In genomic region chr4:119460296-119460695, GRCm38 (mm10) we compare ENCODE assay signal across 8 mouse cellular contexts. TPM values are rescaled to one million over a fixed set of nuclear protein-coding genes. Genes with fewer than 3 reads are reported as not detected.
DNase-seq lines count a peak whose midpoint lies in the region; ATAC-seq and TF ChIP-seq lines count a peak whose summit lies in the region.

No protein-coding gene starts in this region.

- no peak overlapping the region for H3K4me2 ChIP-seq in heart, embryonic 14.5 days (ENCODE audit: low read length)
- no peak overlapping the region for H3K4me2 ChIP-seq in limb, embryonic 13.5 days (replicated peaks)
- no peak overlapping the region for H3K4me2 ChIP-seq in stomach, postnatal 0 days (replicated peaks; ENCODE audit: low read depth)

- peaks cover 0 to 5% of the 10 kb centered on the region in 2 experiments; a peak in 1 of 4 replicates for H3K4me1 ChIP-seq in ES-E14 (ENCODE audit: control insufficient read depth in 2 of 2, insufficient read depth in 2 of 2, low read length in 2 of 2, poor library complexity in 1 of 2)
- H3K4me1 ChIP-seq in heart, embryonic 14.5 days (ENCODE audit: control insufficient read depth in 2 of 2, insufficient read depth in 2 of 2, low read length in 2 of 2) = peaks cover 26 to 34% of the 10 kb centered on the region in 2 experiments
- peaks cover 43% of the 10 kb centered on the region for H3K4me1 ChIP-seq in limb, embryonic 13.5 days
- H3K4me1 ChIP-seq in stomach, postnatal 0 days (replicated peaks; ENCODE audit: control insufficient read depth, insufficient read depth) = no peaks in the 10 kb centered on the region

- no peaks in the 10 kb centered on the region for H3K9me3 ChIP-seq in ES-E14 (ENCODE audit: control insufficient read depth, insufficient read depth, low read depth, low read length)
- peaks cover 3% of the 10 kb centered on the region; the same call in 1 of the 2 replicates for H3K9me3 ChIP-seq in heart, embryonic 14.5 days (ENCODE audit: control insufficient read depth, low read length)
- no peaks in the 10 kb centered on the region for H3K9me3 ChIP-seq in limb, embryonic 13.5 days
- H3K9me3 ChIP-seq in stomach, postnatal 0 days (ENCODE audit: control insufficient read depth, low read length) = no peaks in the 10 kb centered on the region

- no peaks in the 10 kb centered on the region for H3K27me3 ChIP-seq in heart, embryonic 14.5 days (ENCODE audit: control insufficient read depth, insufficient read depth, low read length)
- H3K27me3 ChIP-seq in limb, embryonic 13.5 days = no peaks in the 10 kb centered on the region
- H3K27me3 ChIP-seq in stomach, postnatal 0 days (ENCODE audit: control insufficient read depth, insufficient read depth, low read length) = no peaks in the 10 kb centered on the region

- TF ChIP-seq EP300 in stomach, postnatal 0 days (optimal IDR thresholded peaks at IDR 0.05) = no peak

- no peak overlapping the region for H3K9ac ChIP-seq in ES-E14 (ENCODE audit: insufficient read depth, low read depth, low read length, poor library complexity, severe bottlenecking)
- H3K9ac ChIP-seq in heart, embryonic 14.5 days (ENCODE audit: low read length) = no peak overlapping the region
- no peak overlapping the region for H3K9ac ChIP-seq in limb, embryonic 13.5 days
- no peak overlapping the region for H3K9ac ChIP-seq in stomach, postnatal 0 days (ENCODE audit: low read length)

- DNase-seq in layer of hippocampus, postnatal 14 days (ENCODE audit: low spot score in 2 of 2) = peak; percentile 54 to 73
- DNase-seq in layer of hippocampus, postnatal 36 days = no peak
- no peak for DNase-seq in ES-E14 (ENCODE audit: low read depth, low spot score)
- peak; percentile 31 to 50 for DNase-seq in cerebellum, adult 18-20 months
- peak; percentile 20 for DNase-seq in stomach, postnatal 0 days (ENCODE audit: low spot score)
- no peak for DNase-seq in urinary bladder, adult 2 months (ENCODE audit: low spot score)

- peak; percentile 65 for TF ChIP-seq CTCF in stomach, postnatal 0 days (IDR thresholded peaks at IDR 0.05; ENCODE audit: low read depth)

- H3K4me3 ChIP-seq in ES-E14 (ENCODE audit: insufficient read depth in 1 of 2, low read depth in 1 of 2, low read length in 2 of 2, poor library complexity in 1 of 2, severe bottlenecking in 1 of 2) = no peak overlapping the region
- no peak overlapping the region for H3K4me3 ChIP-seq in heart, embryonic 14.5 days (ENCODE audit: control insufficient read depth in 1 of 2, insufficient read depth in 1 of 2, low read depth in 1 of 2, low read length in 2 of 2)
- no peak overlapping the region for H3K4me3 ChIP-seq in limb, embryonic 13.5 days
- H3K4me3 ChIP-seq in stomach, postnatal 0 days (ENCODE audit: low read depth, low read length) = no peak overlapping the region

- H3K36me3 ChIP-seq in ES-E14 (ENCODE audit: control insufficient read depth, insufficient read depth, low read length, poor library complexity, severe bottlenecking) = no peaks in the 10 kb centered on the region
- no peaks in the 10 kb centered on the region for H3K36me3 ChIP-seq in heart, embryonic 14.5 days (ENCODE audit: control insufficient read depth, insufficient read depth, low read length)
- H3K36me3 ChIP-seq in limb, embryonic 13.5 days = no peaks in the 10 kb centered on the region
- H3K36me3 ChIP-seq in stomach, postnatal 0 days (ENCODE audit: control insufficient read depth, insufficient read depth, low read length) = no peaks in the 10 kb centered on the region

- in situ Hi-C loops in ES-E14 (cut with MboI; ENCODE audit: low sequenced_read_pairs in 2 of 2, unreplicated experiment in 2 of 2) = no loop called here

- no peak for ATAC-seq in heart, embryonic 14.5 days (ENCODE audit: insufficient number of reproducible peaks, insufficient read depth, low FRiP score, low read depth)
- no peak for ATAC-seq in limb, embryonic 13.5 days (ENCODE audit: low FRiP score, low read depth)
- ATAC-seq in stomach, postnatal 0 days (ENCODE audit: low FRiP score, low TSS enrichment) = no peak

- 35% methylated on average over 5 of the region's 5 CpGs for WGBS in heart, embryonic 14.5 days
- 65% methylated on average over 5 of the region's 5 CpGs for WGBS in limb, embryonic 13.5 days
- WGBS in stomach, postnatal 0 days = 60% methylated on average over 5 of the region's 5 CpGs

- no peak overlapping the region for H3K27ac ChIP-seq in ES-E14 (ENCODE audit: insufficient read depth, low read depth, low read length, poor library complexity, severe bottlenecking)
- H3K27ac ChIP-seq in heart, embryonic 14.5 days (replicated peaks in 1 of 2; ENCODE audit: control insufficient read depth in 1 of 2, insufficient read depth in 1 of 2, low read depth in 2 of 2, low read length in 2 of 2) = peak overlapping the region; percentile 2 to 66; a peak in 3 of 4 replicates
- peak overlapping the region; percentile 44; the same call in 1 of the 2 replicates for H3K27ac ChIP-seq in limb, embryonic 13.5 days
- H3K27ac ChIP-seq in stomach, postnatal 0 days (replicated peaks) = no peak overlapping the region

TF ChIP-seq in ES-E14, 5 proteins besides CTCF, POLR2A, EP300 and RAD21:
- peak; percentile 37; the same call in 1 of the 2 replicates for TF ChIP-seq ZC3H11A (IDR thresholded peaks at IDR 0.05; ENCODE audit: borderline replicate concordance, low read depth, low read length)
- no peak for TF ChIP-seq MAFK (IDR thresholded peaks at IDR 0.05; ENCODE audit: insufficient read depth, low read depth, low read length)
- TF ChIP-seq ZNF384 (IDR thresholded peaks at IDR 0.05; ENCODE audit: low read depth, low read length) = no peak

RNA-seq across cellular contexts. Expression of gene Rimkla, which starts 32.1 kb away (rescaled TPM):
- 10 to 100 TPM; 19.5 to 21.4 TPM for total RNA-seq in layer of hippocampus, postnatal 14 days (2021)
- 10 to 100 TPM; 12.0 to 12.4 TPM for total RNA-seq in layer of hippocampus, postnatal 36 days (2021)
- total RNA-seq in ES-E14 (2012; rRNA removed) = 1.1 and 1.5 TPM in 2 replicates
- polyA plus RNA-seq in heart, embryonic 14.5 days (2014; fragmentation: Nextera tagmentation; extraction: Ambion mirVana) = 5.7 TPM in 2 replicates
- polyA plus RNA-seq in limb, embryonic 13.5 days (2015; fragmentation: Nextera tagmentation; extraction: Ambion mirVana) = 0.96 and 1.2 TPM in 2 replicates
- 0.19 and 0.25 TPM in 2 replicates for polyA plus RNA-seq in stomach, postnatal 0 days (2015; fragmentation: Nextera tagmentation; extraction: Ambion mirVana)
- 0.21 and 0.29 TPM in 2 replicates for polyA plus RNA-seq in urinary bladder, adult 2 months (2012; rRNA removed)

RNA-seq across cellular contexts. Expression of gene Zmynd12, which starts 37.7 kb away (rescaled TPM):
- total RNA-seq in layer of hippocampus, postnatal 14 days (2021) = under 1 TPM; 0.51 to 0.69 TPM
- total RNA-seq in layer of hippocampus, postnatal 36 days (2021) = under 1 TPM; 0.46 to 0.47 TPM
- not detected in 2 replicates for total RNA-seq in ES-E14 (2012; rRNA removed)
- 0.31 and 0.45 TPM in 2 replicates for polyA plus RNA-seq in heart, embryonic 14.5 days (2014; fragmentation: Nextera tagmentation; extraction: Ambion mirVana)
- polyA plus RNA-seq in limb, embryonic 13.5 days (2015; fragmentation: Nextera tagmentation; extraction: Ambion mirVana) = 0.19 and 0.34 TPM in 2 replicates
- polyA plus RNA-seq in stomach, postnatal 0 days (2015; fragmentation: Nextera tagmentation; extraction: Ambion mirVana) = 0.15 and 0.35 TPM in 2 replicates
- 1.3 and 1.9 TPM in 2 replicates for polyA plus RNA-seq in urinary bladder, adult 2 months (2012; rRNA removed)

RNA-seq across cellular contexts. Expression of gene Ppcs, which starts 38.1 kb away (rescaled TPM):
- 1 to 10 TPM; 4.6 to 6.8 TPM for total RNA-seq in layer of hippocampus, postnatal 14 days (2021)
- 1 to 10 TPM; 6.2 to 6.4 TPM for total RNA-seq in layer of hippocampus, postnatal 36 days (2021)
- total RNA-seq in ES-E14 (2012; rRNA removed) = 23.9 and 30.4 TPM in 2 replicates
- 31.5 and 35.7 TPM in 2 replicates for polyA plus RNA-seq in heart, embryonic 14.5 days (2014; fragmentation: Nextera tagmentation; extraction: Ambion mirVana)
- polyA plus RNA-seq in limb, embryonic 13.5 days (2015; fragmentation: Nextera tagmentation; extraction: Ambion mirVana) = 29.3 and 33.0 TPM in 2 replicates
- 30.7 and 31.6 TPM in 2 replicates for polyA plus RNA-seq in stomach, postnatal 0 days (2015; fragmentation: Nextera tagmentation; extraction: Ambion mirVana)
- 29.4 and 31.5 TPM in 2 replicates for polyA plus RNA-seq in urinary bladder, adult 2 months (2012; rRNA removed)

RNA-seq across cellular contexts. Expression of gene Ccdc30, which starts 45.0 kb away (rescaled TPM):
- 10 to 100 TPM; 22.0 to 23.4 TPM for total RNA-seq in layer of hippocampus, postnatal 14 days (2021)
- 10 to 100 TPM; 19.9 to 28.7 TPM for total RNA-seq in layer of hippocampus, postnatal 36 days (2021)
- total RNA-seq in ES-E14 (2012; rRNA removed) = 2.7 and 3.1 TPM in 2 replicates
- 4.0 and 4.6 TPM in 2 replicates for polyA plus RNA-seq in heart, embryonic 14.5 days (2014; fragmentation: Nextera tagmentation; extraction: Ambion mirVana)
- 6.6 and 7.5 TPM in 2 replicates for polyA plus RNA-seq in limb, embryonic 13.5 days (2015; fragmentation: Nextera tagmentation; extraction: Ambion mirVana)
- 1.4 and 2.2 TPM in 2 replicates for polyA plus RNA-seq in stomach, postnatal 0 days (2015; fragmentation: Nextera tagmentation; extraction: Ambion mirVana)
- 0.98 and 1.7 TPM in 2 replicates for polyA plus RNA-seq in urinary bladder, adult 2 months (2012; rRNA removed)

Comparison
In these comparisons a context has a peak if more than half of its experiments do, and no peak if none do; other contexts are left out.
1. DNase-seq: peak in layer of hippocampus, postnatal 14 days (2 of 2), cerebellum, adult 18-20 months (2 of 2) and stomach, postnatal 0 days (single experiment); none in layer of hippocampus, postnatal 36 days (0 of 2), ES-E14 (single experiment) and urinary bladder, adult 2 months (single experiment).
2. H3K27ac ChIP-seq: peak in heart, embryonic 14.5 days (2 of 2) and limb, embryonic 13.5 days (single experiment); none in ES-E14 (single experiment) and stomach, postnatal 0 days (single experiment).